Mouse (Mus musculus) midbrain, embryonic 12.5 days (tissue): ENCODE data around the gene Ankrd28. TPM values are rescaled to one million over a fixed set of nuclear protein-coding genes. Genes with fewer than 3 reads are reported as not detected.

Source experiments
- ATAC-seq: fragments of 200-750 bp; cut with Nextera tagmentation; 2 replicates; pipeline ENCODE4 v1.8.0; 2017; ENCODE audit warnings: low read depth, moderate TSS enrichment, moderate library complexity; ENCODE audit not compliant: low FRiP score
- H3K27ac ChIP-seq: fragments of 300-500 bp; sonication (generic); replicated peaks from 2 replicates; pipeline ENCODE4 v1.5.1; 2016; ENCODE audit warnings: mild to moderate bottlenecking
- H3K27me3 ChIP-seq: fragments of 300-500 bp; sonication (generic); 2 replicates; pipeline ENCODE4 v1.6.1; 2016; ENCODE audit warnings: mild to moderate bottlenecking
- H3K36me3 ChIP-seq: fragments of 300-500 bp; sonication (generic); 2 replicates; pipeline ENCODE4 v1.6.1; 2016
- H3K4me1 ChIP-seq: fragments of 300-500 bp; sonication (generic); 2 replicates; pipeline ENCODE4 v1.6.1; 2016
- H3K4me2 ChIP-seq: fragments of 300-500 bp; sonication (generic); replicated peaks from 2 replicates; pipeline ENCODE4 v1.6.1; 2016; ENCODE audit warnings: mild to moderate bottlenecking, moderate library complexity
- H3K4me3 ChIP-seq: fragments of 300-500 bp; sonication (generic); 2 replicates; pipeline ENCODE4 v1.5.1; 2016; ENCODE audit warnings: mild to moderate bottlenecking
- H3K9ac ChIP-seq: fragments of 300-500 bp; sonication (generic); replicated peaks from 2 replicates; pipeline ENCODE4 v1.6.1; 2016; ENCODE audit warnings: mild to moderate bottlenecking, moderate library complexity
- H3K9me3 ChIP-seq: fragments of 300-500 bp; sonication (generic); 2 replicates; pipeline ENCODE4 v1.6.1; 2016; ENCODE audit warnings: mild to moderate bottlenecking
- WGBS: fragments of 180-500 bp; shearing (Covaris S2); methylation state at CpG from one replicate; pipeline ENCODE4 v1.1.7; 2016; 5-methylcytosine and 5-hydroxymethylcytosine counted together
- polyA plus RNA-seq: library from polyadenylated mRNA; unstranded; fragments of >200 nt; fragmentation: Nextera tagmentation; extraction: Ambion mirVana; gene quantifications from 2 replicates; pipeline ENCODE4 v1.2.1, GENCODE M21; 2016

The Ankrd28 gene
- polyA plus RNA-seq, 1 experiment from 2014 or later, result 13.5 TPM

DNA sequence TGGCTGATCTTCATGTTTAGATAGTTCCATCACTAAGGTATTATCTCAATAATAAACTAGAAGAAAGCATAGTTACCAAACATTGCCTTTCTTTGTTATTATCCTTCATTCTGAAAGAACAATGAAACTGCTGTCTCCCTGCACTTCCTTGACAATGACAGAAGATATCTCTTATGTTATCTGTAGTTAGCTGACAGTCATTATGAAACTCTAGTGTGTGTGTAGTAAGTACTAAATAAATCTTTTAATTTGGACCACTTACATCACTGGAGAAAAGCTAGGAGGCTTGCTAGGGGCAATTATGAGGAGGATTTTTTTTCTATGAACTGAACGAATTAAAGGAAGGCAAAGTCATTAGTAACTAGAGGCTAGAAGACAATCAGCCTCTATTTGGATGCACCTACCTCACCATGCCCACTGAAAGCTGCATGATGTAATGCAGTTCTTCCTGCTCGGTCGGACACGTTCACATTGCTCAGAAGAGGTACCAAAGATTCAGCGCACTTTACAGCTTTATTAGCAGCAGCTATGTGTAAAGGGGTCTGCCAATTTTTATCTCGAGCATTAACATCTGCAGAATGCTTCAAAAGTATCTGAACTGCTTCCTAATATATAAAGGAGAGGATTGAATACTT lies 82.1 kb downstream of the Ankrd28 start:
- Histone ChIP-seq H3K27ac (no peak overlapping the region), H3K9ac (no peak overlapping the region), H3K9me3 (no peaks in the 10 kb centered on the region), H3K4me2 (no peak overlapping the region), H3K27me3 (no peaks in the 10 kb centered on the region), H3K4me1 (no peaks in the 10 kb centered on the region), H3K36me3 (peaks cover 15% of the 10 kb centered on the region), H3K4me3 (no peak overlapping the region)
- ATAC-seq, result no peak
- WGBS, result 92% methylated on average over 6 of the region's 6 CpGs

DNA sequence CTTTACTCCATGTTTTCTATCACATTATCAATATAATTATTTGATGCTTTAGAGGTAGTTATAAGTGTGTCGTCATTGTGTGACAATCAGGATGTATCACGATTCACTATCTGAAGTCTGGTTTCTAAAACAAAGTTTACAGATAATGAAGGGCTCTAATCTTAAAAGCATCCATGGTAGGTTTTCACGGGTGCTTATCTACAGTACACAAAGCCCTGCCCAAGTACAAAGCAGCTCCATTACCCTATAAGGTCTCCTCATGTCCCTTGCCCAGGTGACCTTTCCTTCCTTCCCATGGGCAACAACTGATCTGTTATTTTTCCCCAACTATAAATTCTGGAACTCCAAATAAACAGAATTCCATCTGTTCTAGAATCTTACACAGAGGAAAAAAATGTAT lies 87.9 kb downstream of the Ankrd28 start:
- H3K4me3 ChIP-seq, result no peak overlapping the region
- no peak overlapping the region for H3K27ac ChIP-seq
- H3K36me3 ChIP-seq, result peaks cover 28% of the 10 kb centered on the region
- H3K9me3 ChIP-seq, result no peaks in the 10 kb centered on the region
- H3K4me1 ChIP-seq, result no peaks in the 10 kb centered on the region
- H3K4me2 ChIP-seq, result no peak overlapping the region
- WGBS, result 91% methylated on average over 3 of the region's 3 CpGs
- ATAC-seq, result no peak
- H3K9ac ChIP-seq, result no peak overlapping the region
- no peaks in the 10 kb centered on the region for H3K27me3 ChIP-seq

DNA sequence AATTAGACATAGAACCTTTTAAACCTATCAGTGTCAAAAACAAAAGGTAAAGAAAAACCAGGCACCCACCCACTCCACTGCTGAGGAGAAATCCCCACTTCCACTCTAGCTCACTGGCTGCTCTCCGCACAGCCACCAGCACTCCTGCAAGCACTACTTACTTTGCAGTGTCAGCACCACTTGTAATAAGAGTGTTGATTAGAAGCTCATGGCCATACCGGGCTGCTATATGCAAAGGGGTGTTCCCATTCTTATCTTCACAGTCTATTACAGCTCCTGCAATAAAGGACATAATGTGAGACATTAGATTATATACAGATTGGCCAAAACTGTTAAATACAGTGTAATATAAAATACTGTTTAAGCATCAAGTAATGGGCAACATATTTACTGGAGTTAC lies 95.6 kb downstream of the Ankrd28 start:
- WGBS, result 94% methylated on average over 2 of the region's 2 CpGs
- peaks cover 17% of the 10 kb centered on the region; the same call in 1 of the 2 replicates for H3K36me3 ChIP-seq
- no peaks in the 10 kb centered on the region for H3K27me3 ChIP-seq
- no peak for ATAC-seq
- no peaks in the 10 kb centered on the region for H3K4me1 ChIP-seq
- H3K27ac ChIP-seq, result no peak overlapping the region
- no peaks in the 10 kb centered on the region for H3K9me3 ChIP-seq
- no peak overlapping the region for H3K4me2 ChIP-seq
- H3K4me3 ChIP-seq, result no peak overlapping the region
- H3K9ac ChIP-seq, result no peak overlapping the region

DNA sequence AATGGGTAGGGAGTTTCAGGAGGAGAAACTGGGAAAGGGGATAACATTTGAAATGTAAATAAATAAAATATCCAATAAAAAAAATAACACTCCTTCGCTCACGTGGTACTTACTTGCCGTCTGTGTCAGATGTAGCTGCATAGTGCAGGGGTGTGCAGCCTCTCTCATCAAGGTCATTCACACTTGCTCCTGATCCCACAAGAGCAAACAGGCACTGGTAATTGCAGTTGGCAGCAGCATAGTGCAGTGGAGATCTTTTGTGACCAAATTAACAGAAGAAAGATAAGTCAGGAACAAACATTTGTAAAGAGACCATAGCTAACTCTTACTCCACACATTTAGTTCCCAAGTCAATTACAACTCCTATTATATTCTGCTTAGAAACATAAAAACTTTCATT lies 102.9 kb downstream of the Ankrd28 start:
- no peaks in the 10 kb centered on the region for H3K4me1 ChIP-seq
- 89% methylated on average over 3 of the region's 3 CpGs for WGBS
- no peaks in the 10 kb centered on the region for H3K9me3 ChIP-seq

DNA sequence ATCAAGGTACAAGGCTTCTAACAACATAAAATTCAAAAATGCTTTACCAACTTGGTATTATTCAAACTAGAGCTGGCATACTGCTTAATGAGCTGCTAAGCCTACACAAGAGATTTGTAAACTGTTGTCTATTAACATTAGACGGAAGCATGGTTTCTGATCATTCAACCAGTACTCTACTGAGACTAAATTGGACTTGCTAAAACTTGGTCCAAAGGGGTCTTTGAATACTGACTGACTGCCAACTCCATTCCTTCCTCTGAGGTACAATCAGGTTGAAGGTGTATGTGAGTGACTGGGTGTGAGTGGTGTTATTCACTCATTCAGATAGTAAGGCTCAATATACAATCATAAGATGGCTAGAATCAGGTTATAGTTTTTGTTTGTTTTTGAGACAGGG lies 107.7 kb downstream of the Ankrd28 start:
- WGBS, result 90% methylated on average over 1 of the region's 1 CpGs
- no peaks in the 10 kb centered on the region for H3K9me3 ChIP-seq
- no peak overlapping the region for H3K9ac ChIP-seq
- no peak overlapping the region for H3K4me3 ChIP-seq
- H3K36me3 ChIP-seq, result peaks cover 47% of the 10 kb centered on the region
- H3K4me2 ChIP-seq, result no peak overlapping the region
- no peaks in the 10 kb centered on the region for H3K4me1 ChIP-seq
- H3K27me3 ChIP-seq, result no peaks in the 10 kb centered on the region
- no peak overlapping the region for H3K27ac ChIP-seq
- ATAC-seq, result no peak

More for the DNA sequence above, 102.9 kb downstream of the Ankrd28 start:
- ATAC-seq, result no peak
- H3K27me3 ChIP-seq, result no peaks in the 10 kb centered on the region
- no peak overlapping the region for H3K9ac ChIP-seq
- no peak overlapping the region for H3K27ac ChIP-seq
- H3K4me2 ChIP-seq, result no peak overlapping the region
- H3K4me3 ChIP-seq, result no peak overlapping the region
- H3K36me3 ChIP-seq, result peaks cover 28% of the 10 kb centered on the region

DNA sequence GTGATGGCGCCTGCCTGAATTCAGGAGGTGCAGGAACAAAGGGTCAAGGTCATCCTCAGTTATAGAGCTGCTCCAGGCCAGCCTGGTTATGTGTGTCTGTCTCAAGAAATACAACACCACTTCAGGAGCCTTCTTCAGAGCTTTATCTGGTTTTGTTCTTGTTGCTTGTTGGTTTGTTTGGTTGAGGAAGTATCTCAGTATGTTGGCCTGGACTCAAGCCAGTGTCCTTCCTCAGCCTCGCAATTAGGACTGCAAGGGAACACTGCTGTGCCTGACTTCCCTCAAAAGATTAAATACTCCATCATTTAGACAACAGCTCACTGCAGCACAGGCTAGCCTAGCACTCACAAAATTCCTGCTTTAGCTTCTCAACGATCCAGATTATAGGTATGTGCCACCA lies 109.2 kb downstream of the Ankrd28 start:
- no peaks in the 10 kb centered on the region for H3K4me1 ChIP-seq
- H3K27ac ChIP-seq, result no peak overlapping the region
- H3K9ac ChIP-seq, result no peak overlapping the region
- no peak for ATAC-seq
- H3K9me3 ChIP-seq, result no peaks in the 10 kb centered on the region
- no peak overlapping the region for H3K4me2 ChIP-seq
- H3K36me3 ChIP-seq, result peaks cover 46% of the 10 kb centered on the region
- no peak overlapping the region for H3K4me3 ChIP-seq
- no peaks in the 10 kb centered on the region for H3K27me3 ChIP-seq
- 87% methylated on average over 3 of the region's 3 CpGs for WGBS

DNA sequence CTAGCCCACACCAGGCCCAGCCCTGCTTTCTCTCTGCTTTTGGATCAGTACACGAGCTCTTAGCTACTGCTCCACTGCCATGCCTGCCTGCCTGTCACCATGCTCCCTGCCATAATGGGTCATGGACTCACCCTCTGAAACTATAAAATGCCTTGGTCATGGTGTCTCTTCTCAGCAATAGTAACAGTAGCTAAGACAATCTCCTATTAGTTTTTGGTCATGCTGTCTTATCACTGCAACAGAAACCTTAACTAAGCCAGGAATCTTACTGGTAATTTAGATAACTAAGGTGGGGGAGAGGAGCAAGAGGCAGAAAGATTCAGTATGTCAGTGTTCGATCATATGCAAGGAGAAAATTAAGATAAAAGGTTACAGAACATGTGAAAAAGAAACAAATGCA lies 112.1 kb downstream of the Ankrd28 start:
- WGBS, result 91% methylated on average over 2 of the region's 2 CpGs
- no peak for ATAC-seq

DNA sequence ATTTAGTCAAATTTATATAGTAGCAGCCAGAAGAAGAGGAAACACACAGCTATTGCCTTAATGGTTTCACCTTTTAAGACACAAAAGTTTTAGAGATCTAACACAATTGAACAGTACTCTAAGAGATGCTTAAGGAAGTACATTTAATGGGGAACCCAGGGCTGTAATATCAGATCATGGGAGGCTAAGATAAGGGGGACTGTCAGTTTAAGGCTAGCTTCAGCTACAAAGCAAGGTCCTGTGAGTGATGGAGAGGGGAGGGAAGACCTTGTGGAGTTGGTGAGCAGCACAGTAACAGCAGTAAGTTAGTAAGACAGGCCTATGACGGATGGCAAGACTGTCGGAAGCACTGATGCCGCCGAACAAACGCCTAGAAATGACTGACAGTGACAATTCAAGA lies 113.1 kb downstream of the Ankrd28 start:
- Histone ChIP-seq H3K27ac (no peak overlapping the region), H3K9me3 (no peaks in the 10 kb centered on the region), H3K4me3 (no peak overlapping the region), H3K4me2 (no peak overlapping the region), H3K27me3 (no peaks in the 10 kb centered on the region), H3K36me3 (peaks cover 49% of the 10 kb centered on the region), H3K9ac (no peak overlapping the region), H3K4me1 (no peaks in the 10 kb centered on the region)
- WGBS, result 97% methylated on average over 5 of the region's 5 CpGs
- no peak for ATAC-seq

More for the DNA sequence above, 112.1 kb downstream of the Ankrd28 start:
- Histone ChIP-seq H3K27me3 (no peaks in the 10 kb centered on the region), H3K4me1 (no peaks in the 10 kb centered on the region), H3K36me3 (peaks cover 49% of the 10 kb centered on the region), H3K4me3 (no peak overlapping the region), H3K9me3 (no peaks in the 10 kb centered on the region), H3K4me2 (no peak overlapping the region), H3K9ac (no peak overlapping the region), H3K27ac (no peak overlapping the region)

DNA sequence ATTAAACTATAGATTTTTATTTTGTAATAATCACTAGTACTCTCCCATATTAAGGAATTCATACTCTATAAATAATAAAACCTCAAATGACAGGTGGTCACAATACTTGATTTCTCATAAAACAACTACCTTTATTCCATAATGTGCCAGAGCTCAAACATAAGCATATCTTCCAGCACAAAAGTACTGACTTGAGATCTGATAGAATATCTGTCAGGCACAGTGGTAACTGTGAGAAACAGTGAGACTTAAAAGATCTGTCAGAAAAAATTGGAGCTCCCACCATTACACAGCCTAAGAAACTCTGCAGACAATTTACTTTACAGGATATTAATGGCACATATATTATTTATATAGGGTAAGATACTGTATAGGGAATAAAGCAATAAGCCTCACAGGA lies 114.8 kb downstream of the Ankrd28 start:
- H3K4me3 ChIP-seq, result no peak overlapping the region
- no peak overlapping the region for H3K4me2 ChIP-seq
- no peaks in the 10 kb centered on the region for H3K27me3 ChIP-seq
- no peak overlapping the region for H3K27ac ChIP-seq
- ATAC-seq, result no peak
- no peaks in the 10 kb centered on the region for H3K4me1 ChIP-seq
- no peaks in the 10 kb centered on the region for H3K9me3 ChIP-seq
- peaks cover 45% of the 10 kb centered on the region for H3K36me3 ChIP-seq
- no peak overlapping the region for H3K9ac ChIP-seq

DNA sequence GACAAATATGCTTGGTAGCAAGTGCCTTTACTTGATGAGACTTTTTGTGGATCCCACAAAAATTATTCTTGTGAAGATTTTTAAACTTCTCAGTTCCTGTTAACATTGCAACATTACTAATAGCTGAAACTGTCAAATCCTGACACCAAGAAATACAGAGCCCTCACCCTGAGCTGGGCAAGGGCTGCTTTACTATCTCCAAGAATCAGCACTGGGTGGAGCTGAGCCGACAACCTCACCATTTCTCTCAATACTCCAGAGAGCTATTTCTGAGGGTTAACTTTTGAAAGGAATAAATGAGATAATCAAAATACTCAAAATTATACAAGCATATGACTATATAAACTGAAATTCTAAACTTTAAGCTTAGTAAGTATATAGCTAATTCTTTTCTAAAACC lies 121.1 kb downstream of the Ankrd28 start:
- 88% methylated on average over 1 of the region's 1 CpGs for WGBS
- no peak for ATAC-seq
- Histone ChIP-seq H3K4me2 (no peak overlapping the region), H3K4me3 (no peak overlapping the region), H3K27me3 (no peaks in the 10 kb centered on the region), H3K9me3 (no peaks in the 10 kb centered on the region), H3K4me1 (no peaks in the 10 kb centered on the region), H3K9ac (no peak overlapping the region), H3K27ac (no peak overlapping the region), H3K36me3 (peaks cover 37% of the 10 kb centered on the region)

DNA sequence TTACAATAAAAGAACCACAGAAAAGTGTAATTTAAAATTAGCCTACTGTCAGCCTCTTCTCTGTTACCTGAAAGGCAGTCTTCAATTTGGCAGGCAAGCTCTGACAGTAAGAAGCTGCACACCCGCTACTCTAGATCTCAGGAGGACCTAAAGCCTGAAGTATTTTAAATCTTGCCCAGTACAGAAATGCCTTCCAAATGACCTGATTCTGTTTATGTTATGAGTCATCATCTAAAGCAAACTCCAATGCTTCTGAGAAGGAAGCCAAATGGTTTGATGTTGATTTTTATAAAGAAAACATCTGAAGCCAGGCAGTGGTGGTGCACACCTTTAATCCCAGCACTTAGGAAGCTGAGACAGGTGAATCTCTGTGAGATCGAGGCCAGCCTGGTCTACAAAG lies 130.1 kb downstream of the Ankrd28 start:
- Histone ChIP-seq H3K4me2 (no peak overlapping the region), H3K36me3 (peaks cover 65% of the 10 kb centered on the region), H3K9ac (no peak overlapping the region), H3K9me3 (no peaks in the 10 kb centered on the region), H3K4me1 (no peaks in the 10 kb centered on the region), H3K27me3 (no peaks in the 10 kb centered on the region), H3K27ac (no peak overlapping the region), H3K4me3 (no peak overlapping the region)
- 96% methylated on average over 2 of the region's 2 CpGs for WGBS
- ATAC-seq, result no peak

DNA sequence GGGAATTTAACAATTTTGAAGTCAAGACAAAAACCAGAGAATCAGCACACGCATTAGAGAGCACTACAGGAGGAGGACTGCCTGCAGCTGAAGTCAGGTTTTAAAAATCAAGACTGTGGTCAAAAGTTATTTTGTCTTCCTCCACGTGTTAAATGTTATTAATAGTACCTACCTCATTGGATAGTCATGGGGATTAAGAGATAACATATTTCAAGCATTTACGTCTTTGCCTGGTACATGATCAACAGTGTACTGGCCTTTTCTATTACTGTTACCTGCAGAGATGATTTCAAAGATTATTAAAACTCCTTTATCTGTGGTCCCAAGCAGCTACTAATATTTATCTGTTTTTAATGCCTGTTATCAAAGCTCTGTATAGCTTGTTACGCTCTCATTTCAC lies 132.7 kb downstream of the Ankrd28 start:
- Histone ChIP-seq H3K4me3 (no peak overlapping the region), H3K27me3 (no peaks in the 10 kb centered on the region), H3K9ac (no peak overlapping the region), H3K27ac (no peak overlapping the region), H3K4me2 (no peak overlapping the region), H3K4me1 (no peaks in the 10 kb centered on the region), H3K9me3 (no peaks in the 10 kb centered on the region), H3K36me3 (peaks cover 43% of the 10 kb centered on the region)
- 94% methylated on average over 4 of the region's 4 CpGs for WGBS
- no peak for ATAC-seq

DNA sequence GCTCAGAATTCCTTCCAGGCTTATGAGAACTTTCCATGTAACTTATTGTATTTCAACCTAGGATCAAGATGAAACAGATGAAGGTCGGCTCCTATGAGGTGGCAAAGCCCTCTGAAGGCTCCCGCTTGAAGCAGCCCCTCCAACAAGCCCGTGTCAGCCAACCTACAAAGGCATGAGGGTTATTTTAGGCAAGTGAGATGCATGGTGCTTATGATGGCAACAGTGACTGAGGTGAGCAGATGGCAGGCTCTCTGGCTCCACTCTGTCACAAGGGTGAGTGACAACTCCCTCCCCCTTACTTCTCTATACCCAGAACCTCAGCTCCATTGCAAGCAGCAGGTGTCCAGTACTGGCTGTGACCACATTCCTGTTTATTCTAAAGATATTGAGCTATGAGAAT lies 133.1 kb downstream of the Ankrd28 start:
- Histone ChIP-seq H3K4me2 (no peak overlapping the region), H3K9me3 (no peaks in the 10 kb centered on the region), H3K4me3 (no peak overlapping the region), H3K27me3 (no peaks in the 10 kb centered on the region), H3K27ac (no peak overlapping the region), H3K9ac (no peak overlapping the region), H3K36me3 (peaks cover 39% of the 10 kb centered on the region), H3K4me1 (no peaks in the 10 kb centered on the region)
- 88% methylated on average over 3 of the region's 3 CpGs for whole genome bisulfite sequencing
- ATAC-seq, result no peak
